Mouse (Mus musculus) neural tube, embryonic 14.5 days (tissue): ENCODE results near the gene Snapc1. TPM values are rescaled to one million over a fixed set of nuclear protein-coding genes. Genes with fewer than 3 reads are reported as not detected.

ENCODE experiments used
- ATAC-seq: fragments of 200-750 bp; cut with Nextera tagmentation; 2 replicates; pipeline ENCODE4 v1.8.0; 2017; ENCODE audit warnings: low read depth, mild to moderate bottlenecking, moderate TSS enrichment, moderate library complexity
- H3K27ac ChIP-seq: fragments of 300-500 bp; sonication (generic); 2 replicates; pipeline ENCODE4 v1.5.1; 2014; ENCODE audit warnings: low read depth, mild to moderate bottlenecking, control low read depth, low read length, moderate library complexity, mixed read lengths
- H3K27me3 ChIP-seq: fragments of 300-500 bp; sonication (generic); 2 replicates; pipeline ENCODE4 v1.6.1; 2014; ENCODE audit warnings: low read length; ENCODE audit not compliant: control insufficient read depth, insufficient read depth
- H3K36me3 ChIP-seq: fragments of 300-500 bp; sonication (generic); 2 replicates; pipeline ENCODE4 v1.6.1; 2014; ENCODE audit warnings: low read length, mixed read lengths; ENCODE audit not compliant: control insufficient read depth, insufficient read depth
- H3K4me1 ChIP-seq: fragments of 300-500 bp; sonication (generic); 2 replicates; pipeline ENCODE4 v1.6.1; 2014; ENCODE audit warnings: low read length; ENCODE audit not compliant: control insufficient read depth, insufficient read depth
- H3K4me2 ChIP-seq: fragments of 300-500 bp; sonication (generic); 2 replicates; pipeline ENCODE4 v1.6.1; 2014; ENCODE audit warnings: mild to moderate bottlenecking, low read depth, low read length, control low read depth
- H3K4me3 ChIP-seq: fragments of 300-500 bp; sonication (generic); 2 replicates; pipeline ENCODE4 v1.5.1; 2014; ENCODE audit warnings: low read depth, low read length, control low read depth, mixed read lengths
- H3K9ac ChIP-seq: fragments of 300-500 bp; sonication (generic); replicated peaks from 2 replicates; pipeline ENCODE4 v1.6.1; 2014; ENCODE audit warnings: low read depth, mild to moderate bottlenecking, control low read depth, low read length, mixed read lengths
- H3K9me3 ChIP-seq: fragments of 300-500 bp; sonication (generic); 2 replicates; pipeline ENCODE4 v1.6.1; 2016; ENCODE audit warnings: low read length; ENCODE audit not compliant: control insufficient read depth
- WGBS: fragments of 180-500 bp; shearing (Covaris S2); extraction: QIAGEN DNeasy Blood & Tissue Kit; methylation state at CpG from one replicate; pipeline ENCODE4 v1.1.7; 2014; 5-methylcytosine and 5-hydroxymethylcytosine counted together
- polyA plus RNA-seq: library from polyadenylated mRNA; unstranded; fragments of >200 nt; fragmentation: Nextera tagmentation; extraction: Ambion mirVana; gene quantifications from 2 replicates; pipeline ENCODE4 v1.2.1, GENCODE M21; 2014

Gene Snapc1
- polyA plus RNA-seq, 1 experiment from 2014 or later = 38.1 TPM

DNA sequence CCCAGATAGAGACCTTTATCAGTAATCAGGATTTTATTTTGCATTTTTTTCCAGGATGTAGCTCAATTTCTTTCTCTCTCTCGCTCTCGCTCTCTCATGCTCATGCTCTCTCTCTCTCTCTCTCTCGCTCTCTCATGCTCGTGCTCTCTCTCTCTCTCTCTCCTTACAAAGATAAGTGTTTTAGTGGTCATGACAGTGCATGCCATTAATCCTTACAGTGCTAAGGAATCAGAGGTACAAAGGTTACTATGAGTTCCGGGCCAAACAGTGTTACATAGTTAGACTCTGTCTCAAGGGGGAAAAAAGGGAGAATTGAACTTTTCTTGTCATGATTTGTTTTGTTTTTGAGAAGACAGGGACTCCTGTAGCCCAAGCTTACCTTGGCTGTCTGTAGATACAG, 15.4 kb downstream of the Snapc1 start:
- H3K9me3 ChIP-seq = no peaks in the 10 kb centered on the region
- no peak for ATAC-seq
- no peak overlapping the region for H3K27ac ChIP-seq
- H3K4me2 ChIP-seq = no peak overlapping the region
- 93% methylated on average over 5 of the region's 5 CpGs for WGBS
- H3K9ac ChIP-seq = no peak overlapping the region
- H3K4me1 ChIP-seq = no peaks in the 10 kb centered on the region
- H3K36me3 ChIP-seq = peaks cover 59% of the 10 kb centered on the region
- no peak overlapping the region for H3K4me3 ChIP-seq
- H3K27me3 ChIP-seq = no peaks in the 10 kb centered on the region

DNA sequence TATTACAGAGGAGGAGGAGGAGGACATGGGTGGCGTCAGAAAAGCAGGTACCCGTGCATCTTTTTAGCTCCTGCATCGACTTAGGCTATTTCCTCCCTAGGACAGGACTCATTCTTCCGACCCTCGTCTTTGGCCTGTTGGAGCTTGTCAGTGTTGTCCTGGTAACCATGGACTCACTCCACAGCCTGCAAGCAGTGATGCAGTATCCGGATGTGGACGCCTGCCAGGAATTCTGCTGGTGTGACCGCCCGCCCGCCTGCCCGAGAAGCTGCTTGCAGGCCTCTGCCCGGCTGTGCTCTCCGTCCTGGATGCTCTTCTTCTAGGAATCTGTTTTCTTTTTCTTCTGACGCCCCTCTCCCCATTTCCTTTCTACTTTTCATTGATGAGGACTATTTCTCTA, 18.3 kb downstream of the Snapc1 start:
- no peak overlapping the region for H3K4me2 ChIP-seq
- H3K36me3 ChIP-seq = peaks cover 41% of the 10 kb centered on the region
- WGBS = 55% methylated on average over 14 of the region's 14 CpGs
- H3K27me3 ChIP-seq = no peaks in the 10 kb centered on the region
- H3K27ac ChIP-seq = no peak overlapping the region
- ATAC-seq = peak; percentile 87
- no peaks in the 10 kb centered on the region for H3K4me1 ChIP-seq
- H3K9ac ChIP-seq = no peak overlapping the region
- H3K9me3 ChIP-seq = no peaks in the 10 kb centered on the region
- H3K4me3 ChIP-seq = no peak overlapping the region

DNA sequence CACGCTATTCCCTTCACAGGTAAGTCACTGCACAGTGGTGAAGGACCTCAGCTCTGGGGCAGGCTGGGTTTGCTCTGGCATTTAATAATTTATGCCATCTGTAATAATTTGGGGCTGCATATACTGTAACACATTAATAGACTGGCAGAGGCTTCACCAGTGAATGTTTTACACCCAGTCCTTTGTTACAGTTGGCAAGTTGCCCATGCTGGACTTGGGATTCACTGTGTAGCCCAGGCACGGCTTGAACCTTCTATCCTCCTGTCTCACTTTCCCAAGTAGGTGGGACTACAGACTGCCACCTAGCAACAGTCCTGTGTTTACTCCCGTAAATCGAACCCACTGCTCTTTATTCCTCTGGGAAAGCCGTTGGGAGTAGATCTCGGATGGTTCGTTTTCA, 22.0 kb downstream of the Snapc1 start:
- no peak overlapping the region for H3K27ac ChIP-seq
- ATAC-seq = no peak
- H3K9me3 ChIP-seq = no peaks in the 10 kb centered on the region
- H3K36me3 ChIP-seq = peaks cover 18% of the 10 kb centered on the region
- H3K4me2 ChIP-seq = no peak overlapping the region
- H3K9ac ChIP-seq = no peak overlapping the region
- WGBS = 71% methylated on average over 7 of the region's 7 CpGs
- H3K27me3 ChIP-seq = no peaks in the 10 kb centered on the region
- H3K4me3 ChIP-seq = no peak overlapping the region
- no peaks in the 10 kb centered on the region for H3K4me1 ChIP-seq

DNA sequence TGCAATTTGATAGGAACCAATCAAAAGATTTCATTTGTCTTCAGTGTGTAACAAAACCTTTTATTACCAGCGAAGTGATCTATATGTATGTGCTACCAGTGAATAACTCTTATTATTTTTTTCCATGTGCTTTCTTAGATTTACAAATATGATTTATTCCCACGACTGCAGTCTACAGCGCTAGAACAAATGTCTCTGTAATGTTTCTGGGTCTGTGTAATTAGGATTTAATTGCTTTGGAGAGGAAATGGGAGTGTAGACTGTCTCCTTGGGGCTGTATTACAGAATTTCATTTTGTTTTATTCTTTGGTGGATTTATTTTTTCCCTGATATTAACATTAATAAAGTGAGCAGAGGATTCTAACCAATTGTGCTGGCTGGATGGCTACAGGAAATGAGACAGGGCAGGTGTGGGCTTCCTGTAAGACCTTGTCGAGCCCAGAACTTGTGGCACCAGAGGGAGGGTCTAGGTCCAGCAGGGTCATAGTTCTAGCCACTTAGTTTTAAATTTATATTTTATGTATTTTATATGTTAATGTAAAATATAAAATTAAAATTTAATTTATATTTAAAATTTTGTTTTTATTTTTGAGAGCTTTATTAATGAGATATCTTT, 24.2 kb downstream of the Snapc1 start:
- no peaks in the 10 kb centered on the region for H3K4me1 ChIP-seq
- no peak overlapping the region for H3K9ac ChIP-seq
- WGBS = 63% methylated on average over 4 of the region's 4 CpGs
- no peaks in the 10 kb centered on the region for H3K27me3 ChIP-seq
- no peaks in the 10 kb centered on the region for H3K9me3 ChIP-seq
- no peak overlapping the region for H3K4me3 ChIP-seq
- peak; percentile 53 for ATAC-seq
- no peak overlapping the region for H3K27ac ChIP-seq
- H3K36me3 ChIP-seq = peaks cover 10% of the 10 kb centered on the region
- H3K4me2 ChIP-seq = no peak overlapping the region

DNA sequence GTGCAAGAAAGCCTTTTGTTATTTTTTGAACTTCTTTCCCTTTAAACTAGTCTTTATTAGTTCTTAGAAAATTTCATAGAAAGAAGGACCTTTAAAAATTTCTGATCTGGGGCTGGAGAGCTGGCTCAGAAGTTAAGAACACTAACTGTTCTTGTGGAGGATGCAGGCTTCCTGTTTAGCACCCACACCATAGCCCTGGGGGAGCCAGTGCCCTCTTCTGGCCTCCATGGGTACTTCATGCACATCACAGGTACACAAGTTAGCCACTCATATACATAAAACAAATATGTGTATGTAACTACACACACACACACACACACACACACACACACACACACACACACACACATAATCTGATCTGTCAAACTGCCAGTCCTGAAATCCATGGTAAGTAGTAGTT, 25.3 kb downstream of the Snapc1 start:
- peaks cover 6% of the 10 kb centered on the region; the same call in 1 of the 2 replicates for H3K36me3 ChIP-seq
- no peaks in the 10 kb centered on the region for H3K9me3 ChIP-seq
- H3K9ac ChIP-seq = no peak overlapping the region
- H3K27me3 ChIP-seq = no peaks in the 10 kb centered on the region
- no peak overlapping the region for H3K27ac ChIP-seq
- no peak for ATAC-seq
- H3K4me3 ChIP-seq = no peak overlapping the region
- H3K4me1 ChIP-seq = no peaks in the 10 kb centered on the region
- H3K4me2 ChIP-seq = no peak overlapping the region

DNA sequence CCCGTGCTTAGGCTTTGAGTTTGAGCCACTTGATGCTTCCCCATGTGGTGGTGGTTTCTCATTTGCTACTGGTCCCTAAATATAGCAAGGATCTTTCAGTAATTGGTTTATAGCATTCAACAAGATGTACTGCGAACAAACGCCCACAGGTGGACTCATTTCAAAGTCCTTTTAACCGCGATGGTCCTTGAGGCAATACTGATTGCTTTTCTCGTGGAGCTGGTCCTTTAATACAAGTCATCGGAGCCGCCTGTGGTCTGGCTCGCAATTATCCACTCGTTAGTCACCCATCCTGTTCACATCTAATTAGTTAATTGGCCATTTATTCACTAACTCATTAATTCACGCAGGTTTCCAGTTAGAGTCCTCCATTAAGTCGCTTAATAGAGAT, 32.6 kb downstream of the Snapc1 start:
- 28% methylated on average over 12 of the region's 12 CpGs for WGBS
- no peak for ATAC-seq
- H3K9ac ChIP-seq = peak overlapping the region; percentile 75

DNA sequence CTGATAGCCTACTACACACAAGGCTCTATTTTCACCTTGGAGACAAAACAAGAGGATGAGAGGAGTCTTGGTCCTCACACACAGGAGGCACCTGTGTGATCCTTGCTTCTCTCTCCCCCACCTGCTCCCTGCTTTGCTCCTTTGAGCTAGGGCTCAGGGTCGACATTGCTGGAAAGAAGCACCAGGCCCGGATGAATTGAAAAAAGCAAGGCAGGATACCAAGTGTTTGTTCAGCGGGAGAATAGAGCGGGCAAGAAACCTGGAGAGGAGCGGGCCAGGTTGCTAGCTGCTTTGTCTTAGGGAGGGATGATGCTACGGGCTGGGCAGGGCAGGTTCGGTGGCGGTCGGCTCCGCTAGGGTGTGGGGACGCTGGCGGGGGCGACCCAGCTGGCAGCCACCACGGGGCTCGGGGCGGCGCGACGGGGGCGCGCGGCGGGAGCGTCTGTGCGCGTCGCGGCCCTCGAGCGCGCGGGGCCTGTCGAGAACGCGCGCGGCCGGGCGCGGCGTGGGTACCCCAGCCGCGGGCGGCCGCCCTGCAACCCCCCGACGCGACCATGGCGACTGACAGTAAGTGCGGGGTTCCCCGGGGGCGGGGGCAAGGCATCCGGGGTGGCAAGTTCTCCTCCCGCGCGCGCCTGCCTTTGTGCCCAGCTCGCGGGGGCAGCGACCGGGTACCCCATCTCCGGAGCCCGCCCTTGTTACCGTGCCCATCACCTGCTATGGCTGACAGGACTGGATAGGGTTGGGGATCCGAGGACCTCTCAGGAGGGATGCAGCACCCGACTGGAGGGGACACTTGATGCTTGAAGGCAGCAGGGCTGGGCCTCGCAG, 33.2 kb downstream of the Snapc1 start, which contains the start of gene Syt16:
TSS of gene Syt16 (plus strand) at position 365 of the 831 bp plus-strand sequence.
- H3K27ac ChIP-seq = peak within 1 kb of the TSS; percentile 77
- 1% methylated on average over 46 of the region's 67 CpGs for WGBS
- H3K4me1 ChIP-seq = peaks cover 3% of the 10 kb centered on the region; the same call in 1 of the 2 replicates
- H3K4me3 ChIP-seq = peak within 1 kb of the TSS; percentile 59
- H3K4me2 ChIP-seq = peak within 1 kb of the TSS; percentile 83
- no peaks in the 10 kb centered on the region for H3K36me3 ChIP-seq
- no peaks in the 10 kb centered on the region for H3K9me3 ChIP-seq
- H3K9ac ChIP-seq = peak within 1 kb of the TSS; percentile 75
- peak; percentile 85 for ATAC-seq
- H3K27me3 ChIP-seq = peaks cover 4% of the 10 kb centered on the region; the same call in 1 of the 2 replicates

More for the DNA sequence above, 32.6 kb downstream of the Snapc1 start:
- Histone ChIP-seq H3K9me3 (no peaks in the 10 kb centered on the region), H3K4me2 (peak overlapping the region; percentile 83), H3K4me1 (peaks cover 3% of the 10 kb centered on the region; the same call in 1 of the 2 replicates), H3K27me3 (peaks cover 4% of the 10 kb centered on the region; the same call in 1 of the 2 replicates), H3K4me3 (peak overlapping the region; percentile 59; the same call in 1 of the 2 replicates), H3K27ac (peak overlapping the region; percentile 77; the same call in 1 of the 2 replicates), H3K36me3 (no peaks in the 10 kb centered on the region)

DNA sequence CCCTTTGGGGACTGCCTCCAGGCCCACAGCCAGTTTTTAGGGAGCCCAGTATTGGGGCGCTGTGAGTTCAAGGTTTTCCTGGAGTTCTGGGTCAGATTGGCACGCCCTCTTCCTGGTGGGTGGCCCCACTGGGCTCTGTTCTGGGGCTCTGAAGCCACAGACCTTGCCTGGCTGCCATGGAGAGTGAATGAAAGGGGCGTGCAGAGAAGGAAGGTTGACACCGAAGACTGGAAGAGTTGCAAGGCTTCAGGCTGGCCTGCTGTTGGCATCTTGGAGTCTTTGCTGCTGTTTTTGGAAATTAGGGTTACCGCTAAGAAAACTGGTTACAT, 33.8 kb downstream of the Snapc1 start:
- H3K9me3 ChIP-seq = no peaks in the 10 kb centered on the region
- H3K27me3 ChIP-seq = peaks cover 4% of the 10 kb centered on the region; the same call in 1 of the 2 replicates
- peak overlapping the region; percentile 59 for H3K4me3 ChIP-seq
- no peaks in the 10 kb centered on the region for H3K36me3 ChIP-seq
- peak overlapping the region; percentile 77; the same call in 1 of the 2 replicates for H3K27ac ChIP-seq
- ATAC-seq = peak; percentile 42
- H3K4me1 ChIP-seq = peaks cover 3% of the 10 kb centered on the region; the same call in 1 of the 2 replicates
- peak overlapping the region; percentile 75 for H3K9ac ChIP-seq
- WGBS = 31% methylated on average over 5 of the region's 5 CpGs
- H3K4me2 ChIP-seq = peak overlapping the region; percentile 83

DNA sequence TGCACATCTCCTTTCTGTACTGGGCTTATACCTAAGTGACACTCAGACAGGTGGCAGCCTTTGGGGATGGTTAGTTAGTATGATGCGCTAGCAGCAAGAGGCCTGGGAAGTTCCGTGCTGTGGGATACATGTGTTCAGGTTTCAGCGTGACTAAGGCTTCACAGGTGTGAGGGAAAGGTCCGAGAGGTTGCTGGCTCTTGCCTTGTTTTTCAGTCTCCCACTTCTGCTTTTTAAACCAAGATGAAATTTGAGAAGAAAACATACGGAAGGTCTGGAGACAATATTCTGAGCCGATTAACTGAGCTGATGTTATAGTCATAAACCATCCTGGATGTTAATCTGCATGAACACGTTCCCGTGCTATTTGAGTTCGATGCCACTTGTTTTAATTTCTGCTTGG, 38.2 kb downstream of the Snapc1 start:
- H3K4me2 ChIP-seq = no peak overlapping the region
- no peak overlapping the region for H3K4me3 ChIP-seq
- no peaks in the 10 kb centered on the region for H3K4me1 ChIP-seq
- H3K27me3 ChIP-seq = peaks cover 4% of the 10 kb centered on the region; the same call in 1 of the 2 replicates
- 89% methylated on average over 9 of the region's 9 CpGs for WGBS
- no peaks in the 10 kb centered on the region for H3K36me3 ChIP-seq
- no peaks in the 10 kb centered on the region for H3K9me3 ChIP-seq
- H3K9ac ChIP-seq = no peak overlapping the region
- no peak overlapping the region for H3K27ac ChIP-seq
- no peak for ATAC-seq
